Mouse (Mus musculus) thymus, postnatal 14 days (tissue): ENCODE measurements around the gene Spast.

Experiments used
- DNase-seq: peaks from one replicate; pipeline ENCODE4 v3.0.0; 2021

Gene Spast

GRCm38 (mm10) chr17:74431481-74431880 lies 92.7 kb downstream of the Spast start:
- peak; percentile 13 for DNase-seq

DNA sequence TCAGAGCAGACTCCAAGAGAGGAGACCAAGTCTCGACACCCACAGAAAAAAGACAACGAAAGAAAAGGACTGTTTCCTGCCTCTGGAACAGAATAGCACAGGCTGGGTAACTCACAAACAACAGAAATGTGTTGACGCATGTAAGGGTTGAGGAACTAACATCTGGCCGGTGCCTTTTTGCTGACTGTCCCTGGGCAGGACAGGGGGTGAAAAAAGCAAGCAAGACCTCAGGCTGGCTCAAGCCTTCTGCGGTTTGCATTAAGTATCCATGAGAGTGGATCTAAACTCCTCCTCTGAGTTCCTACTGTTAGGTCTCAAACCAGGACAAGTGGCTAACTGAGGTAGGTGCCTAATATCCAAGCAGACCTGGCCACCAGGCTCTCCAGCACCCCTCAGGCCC lies 93.8 kb downstream of the Spast start:
- DNase-seq = no peak

DNA sequence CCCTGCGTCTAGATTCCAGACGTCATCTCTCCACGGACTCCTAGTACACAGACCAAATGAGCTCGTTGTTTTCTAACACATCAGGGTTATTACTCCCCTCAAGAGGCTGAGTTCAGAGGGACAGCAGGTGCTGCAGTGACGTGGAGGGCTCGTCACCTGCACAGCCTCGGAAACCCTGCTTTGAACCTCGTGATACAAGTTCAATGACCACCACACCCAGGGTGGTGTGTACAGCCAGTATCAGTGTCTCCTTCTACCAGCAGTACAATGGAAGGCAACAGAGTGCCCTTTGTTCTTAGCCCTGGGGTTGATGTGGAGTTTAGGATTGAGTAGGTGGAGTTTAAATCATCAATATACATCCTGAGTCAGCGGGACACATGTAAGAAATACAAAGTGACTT lies 99.0 kb downstream of the Spast start:
- no peak for DNase-seq

DNA sequence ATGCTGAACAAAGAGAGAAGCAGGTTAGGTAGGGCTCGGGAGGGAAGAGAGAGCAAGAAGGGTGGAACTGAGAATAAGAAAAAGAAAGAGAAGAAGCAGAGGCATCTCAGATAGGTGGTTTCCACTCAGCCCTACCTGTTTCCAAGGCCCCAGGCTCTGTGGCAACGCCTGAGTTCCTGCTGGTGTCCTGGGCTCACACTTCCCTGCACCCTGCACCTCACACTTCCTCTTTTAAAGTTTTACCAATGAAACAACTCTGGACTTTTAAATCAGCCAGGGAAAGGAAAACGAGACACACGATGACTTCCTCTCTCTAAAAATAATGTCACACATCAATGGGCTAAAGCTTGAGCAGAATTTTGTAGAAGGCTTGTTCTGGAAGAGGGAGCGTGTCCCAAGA lies 101.7 kb downstream of the Spast start:
- DNase-seq = no peak
